Mouse (Mus musculus) embryonic facial prominence, embryonic 15.5 days (tissue): ENCODE data around the gene Inpp4b. TPM values are rescaled to one million over a fixed set of nuclear protein-coding genes. Genes with fewer than 3 reads are reported as not detected.
A peak's percentile ranks its signal among the peaks of the same experiment; 100 is the strongest.

ENCODE experiments used
- ATAC-seq: fragments of 200-750 bp; cut with Nextera tagmentation; 2 replicates; pipeline ENCODE4 v1.8.0; 2017; ENCODE audit warnings: low read depth, moderate TSS enrichment; ENCODE audit not compliant: insufficient number of reproducible peaks, low FRiP score, low TSS enrichment
- H3K27ac ChIP-seq: fragments of 300-500 bp; sonication (generic); replicated peaks from 2 replicates; pipeline ENCODE4 v1.5.1; 2015; ENCODE audit warnings: mild to moderate bottlenecking, inconsistent platforms
- H3K27me3 ChIP-seq: fragments of 300-500 bp; sonication (generic); 2 replicates; pipeline ENCODE4 v1.6.1; 2015; ENCODE audit warnings: inconsistent platforms
- H3K36me3 ChIP-seq: fragments of 300-500 bp; sonication (generic); 2 replicates; pipeline ENCODE4 v1.6.1; 2015; ENCODE audit warnings: mild to moderate bottlenecking, inconsistent platforms
- H3K4me1 ChIP-seq: fragments of 300-500 bp; sonication (generic); 2 replicates; pipeline ENCODE4 v1.6.1; 2015; ENCODE audit warnings: inconsistent platforms
- H3K4me2 ChIP-seq: fragments of 300-500 bp; sonication (generic); replicated peaks from 2 replicates; pipeline ENCODE4 v1.6.1; 2015; ENCODE audit warnings: mild to moderate bottlenecking, inconsistent platforms
- H3K4me3 ChIP-seq: fragments of 300-500 bp; sonication (generic); replicated peaks from 2 replicates; pipeline ENCODE4 v1.5.1; 2015; ENCODE audit warnings: mild to moderate bottlenecking, inconsistent platforms
- H3K9ac ChIP-seq: fragments of 300-500 bp; sonication (generic); 2 replicates; pipeline ENCODE4 v1.6.1; 2015; ENCODE audit warnings: inconsistent platforms
- H3K9me3 ChIP-seq: fragments of 300-500 bp; sonication (generic); replicated peaks from 2 replicates; pipeline ENCODE4 v1.6.1; 2016; ENCODE audit warnings: inconsistent platforms
- WGBS: fragments of 180-500 bp; shearing (Covaris S2); methylation state at CpG from one replicate; pipeline ENCODE4 v1.1.7; 2015; 5-methylcytosine and 5-hydroxymethylcytosine counted together
- polyA plus RNA-seq: library from polyadenylated mRNA; unstranded; fragments of >200 nt; fragmentation: Nextera tagmentation; extraction: Ambion mirVana; gene quantifications from 2 replicates; pipeline ENCODE4 v1.2.1, GENCODE M21; 2015

The Inpp4b gene
- polyA plus RNA-seq = 19.6 and 22.4 TPM in 2 replicates

DNA sequence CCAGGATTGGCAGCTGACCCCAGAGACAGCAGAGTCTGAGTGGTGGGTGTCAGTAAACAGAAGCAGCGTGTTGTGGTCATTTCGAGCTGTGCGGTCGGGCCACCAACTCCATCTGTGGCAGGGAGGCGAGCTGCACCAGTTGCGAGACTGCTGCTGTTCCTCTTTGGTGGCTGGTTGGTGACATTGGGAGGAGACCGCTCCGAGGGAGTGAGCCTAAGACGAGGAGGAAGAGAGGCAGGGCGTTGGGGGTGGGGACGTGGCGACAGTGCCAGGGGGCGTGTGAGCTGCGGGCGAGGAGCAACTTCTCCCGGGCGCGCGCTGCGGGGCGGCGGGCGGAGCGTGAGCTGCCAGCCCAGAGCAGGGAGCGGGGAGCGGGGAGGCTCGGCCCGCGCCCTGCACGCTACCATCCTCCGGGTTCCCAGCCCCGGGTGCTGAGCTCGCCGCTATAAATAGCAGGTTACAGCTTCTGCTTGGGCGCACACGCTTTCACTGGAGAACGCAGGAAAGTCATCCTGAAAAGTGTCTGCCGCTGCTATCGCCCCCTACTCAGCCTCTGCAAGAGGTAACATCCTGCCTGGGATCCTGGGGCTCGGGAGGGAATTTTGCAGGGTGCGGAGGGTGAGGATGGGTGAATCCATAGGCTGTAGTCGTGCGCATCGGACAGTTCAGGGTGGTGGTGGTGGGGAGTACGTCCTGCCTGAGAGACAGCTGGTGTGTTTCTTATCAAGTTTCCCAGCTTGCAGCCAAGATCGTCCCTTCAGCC lies at the start of gene Inpp4b:
Gene Inpp4b, plus strand, starts transcription at position 321 of the 763 bp plus-strand sequence.
- ATAC-seq = peak; percentile 75
- Histone ChIP-seq H3K27ac (no peak within 1 kb of the TSS), H3K27me3 (peaks cover 4% of the 10 kb centered on the region; the same call in 1 of the 2 replicates), H3K9ac (peak within 1 kb of the TSS; percentile 40; the same call in 1 of the 2 replicates), H3K9me3 (no peaks in the 10 kb centered on the region), H3K4me3 (peak within 1 kb of the TSS; percentile 60), H3K36me3 (no peaks in the 10 kb centered on the region), H3K4me2 (peak within 1 kb of the TSS; percentile 95), H3K4me1 (peaks cover 11% of the 10 kb centered on the region)
- 0% methylated on average over 45 of the region's 46 CpGs for WGBS

DNA sequence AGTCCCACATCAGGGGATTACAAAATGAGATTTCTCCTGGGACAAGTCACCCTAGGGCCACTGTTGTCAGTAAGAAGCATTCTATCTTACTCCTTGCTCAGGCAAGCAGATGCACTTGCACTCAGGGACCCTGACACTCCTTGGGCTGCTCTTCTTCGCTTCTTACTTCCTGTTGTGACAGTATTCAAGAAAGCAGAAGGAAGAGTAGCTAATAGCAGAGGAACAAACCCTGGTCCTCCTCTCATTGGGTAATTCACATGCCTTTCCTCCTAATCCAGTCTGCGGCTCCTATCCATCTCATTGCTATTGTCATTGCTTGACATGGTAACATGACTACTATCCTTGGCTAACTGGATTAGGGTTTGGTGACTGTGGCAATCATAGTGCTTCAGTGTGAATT lies 7.1 kb upstream of the Inpp4b start:
- H3K9me3 ChIP-seq = no peaks in the 10 kb centered on the region
- H3K4me1 ChIP-seq = no peaks in the 10 kb centered on the region
- no peak overlapping the region for H3K27ac ChIP-seq
- WGBS = 63% methylated on average over 2 of the region's 2 CpGs
- no peaks in the 10 kb centered on the region for H3K36me3 ChIP-seq
- H3K9ac ChIP-seq = no peak overlapping the region
- ATAC-seq = no peak
- no peaks in the 10 kb centered on the region for H3K27me3 ChIP-seq
- no peak overlapping the region for H3K4me3 ChIP-seq
- no peak overlapping the region for H3K4me2 ChIP-seq

DNA sequence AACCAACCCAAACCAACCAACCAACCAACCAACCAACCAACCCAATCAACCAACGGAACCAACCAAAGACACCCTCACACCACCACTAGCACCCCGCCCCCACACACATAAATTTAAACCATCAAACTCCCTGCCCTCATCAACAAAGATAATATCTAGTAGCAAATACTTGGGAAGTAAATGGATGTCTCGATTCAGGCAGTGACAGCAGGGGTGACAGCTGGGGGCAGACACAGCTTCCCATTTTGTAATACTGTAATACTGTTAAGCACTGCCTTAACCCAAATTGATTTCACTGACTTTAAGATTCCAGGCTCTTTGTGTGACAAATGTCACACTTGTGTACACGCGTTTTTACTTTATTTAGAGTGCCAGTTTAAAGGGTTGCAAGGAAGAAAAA lies 1.2 kb upstream of the Inpp4b start:
- H3K36me3 ChIP-seq = no peaks in the 10 kb centered on the region
- no peak for ATAC-seq
- H3K9me3 ChIP-seq = no peaks in the 10 kb centered on the region
- H3K4me1 ChIP-seq = peaks cover 11% of the 10 kb centered on the region
- H3K27me3 ChIP-seq = peaks cover 4% of the 10 kb centered on the region; the same call in 1 of the 2 replicates
- peak overlapping the region; percentile 95 for H3K4me2 ChIP-seq
- no peak overlapping the region for H3K9ac ChIP-seq
- no peak overlapping the region for H3K27ac ChIP-seq
- 56% methylated on average over 5 of the region's 5 CpGs for WGBS
- peak overlapping the region; percentile 60 for H3K4me3 ChIP-seq

DNA sequence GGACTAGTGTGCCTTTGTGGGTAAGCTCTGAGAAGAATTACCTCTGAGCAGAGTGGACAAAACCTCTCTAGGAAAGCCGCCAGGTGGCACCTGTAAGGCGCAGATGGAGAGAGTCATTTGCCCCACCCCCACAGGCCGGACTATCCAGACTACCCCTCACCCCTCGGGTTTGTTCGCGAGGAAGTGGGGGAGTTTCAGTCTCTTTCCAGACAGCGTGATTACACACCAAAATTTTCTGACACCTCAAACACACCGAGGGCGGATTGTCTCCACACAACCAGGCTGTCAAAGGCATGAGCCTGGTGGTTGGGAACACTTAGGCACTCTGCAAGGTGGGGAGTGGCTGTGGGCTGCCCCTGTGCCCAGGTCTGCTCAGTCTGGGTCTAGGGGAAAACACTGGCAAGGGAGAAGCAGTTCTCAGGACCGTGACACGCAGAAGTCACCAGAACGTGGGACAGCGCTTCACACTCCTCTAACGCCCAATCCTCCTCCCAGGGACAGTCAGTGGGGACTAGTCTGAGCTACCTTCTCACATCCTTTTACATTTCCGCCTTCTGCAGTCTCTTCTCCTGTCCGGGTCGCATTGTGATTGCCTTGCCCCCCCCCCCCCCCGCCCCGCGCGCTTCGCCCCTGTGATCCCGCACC lies 643 bp upstream of the Inpp4b start:
- Histone ChIP-seq H3K4me3 (peak overlapping the region; percentile 60), H3K4me2 (peak overlapping the region; percentile 95), H3K9me3 (no peaks in the 10 kb centered on the region), H3K27me3 (peaks cover 4% of the 10 kb centered on the region; the same call in 1 of the 2 replicates), H3K36me3 (no peaks in the 10 kb centered on the region), H3K9ac (peak overlapping the region; percentile 40; the same call in 1 of the 2 replicates), H3K27ac (no peak overlapping the region), H3K4me1 (peaks cover 11% of the 10 kb centered on the region)
- ATAC-seq = peak; percentile 53
- under 1% methylated on average over 19 of the region's 23 CpGs for WGBS

DNA sequence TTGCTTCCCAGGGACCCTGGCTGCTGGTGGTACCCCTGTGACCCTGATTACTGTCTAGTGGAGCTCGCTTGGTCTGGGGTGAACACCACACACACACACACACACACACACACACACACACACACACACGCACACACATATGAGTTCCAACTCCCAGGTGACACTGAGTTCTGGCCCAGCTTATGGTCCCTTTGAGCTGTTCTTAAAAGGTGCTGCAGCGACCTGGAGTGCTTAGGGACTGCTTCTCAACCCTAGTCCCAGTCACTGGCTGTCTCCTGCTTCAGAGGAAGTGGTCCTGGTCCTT lies 595 bp downstream of the Inpp4b start:
- H3K36me3 ChIP-seq = no peaks in the 10 kb centered on the region
- H3K27me3 ChIP-seq = peaks cover 4% of the 10 kb centered on the region; the same call in 1 of the 2 replicates
- H3K9me3 ChIP-seq = no peaks in the 10 kb centered on the region
- H3K27ac ChIP-seq = no peak overlapping the region
- peak overlapping the region; percentile 60 for H3K4me3 ChIP-seq
- peak overlapping the region; percentile 95 for H3K4me2 ChIP-seq
- WGBS = 16% methylated on average over 3 of the region's 3 CpGs
- H3K4me1 ChIP-seq = peaks cover 11% of the 10 kb centered on the region
- ATAC-seq = no peak
- no peak overlapping the region for H3K9ac ChIP-seq

DNA sequence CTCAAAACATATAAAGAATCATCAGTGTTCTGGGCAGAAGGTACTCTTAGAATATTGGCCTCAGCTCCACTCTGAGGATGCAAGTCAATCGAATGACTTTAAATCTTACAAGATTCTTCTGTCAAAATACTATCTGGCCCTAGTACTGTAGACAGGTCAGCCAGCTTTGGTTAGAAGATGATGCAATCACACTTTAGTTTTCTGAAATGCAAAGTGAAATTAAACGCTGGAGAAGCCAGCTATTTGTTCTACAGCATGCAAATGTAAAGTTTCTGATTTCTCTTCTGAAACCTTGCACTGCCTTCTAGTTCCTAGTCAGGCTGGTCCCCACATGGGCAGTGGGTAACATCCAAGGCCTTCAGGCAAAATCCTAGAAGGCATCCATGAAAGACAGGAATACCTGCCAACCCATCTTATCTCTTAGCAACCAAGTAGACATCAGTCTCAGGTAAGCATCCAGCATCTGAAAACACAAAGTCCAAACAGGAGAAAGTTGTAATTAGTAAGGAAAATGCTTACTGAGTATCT lies 2.9 kb downstream of the Inpp4b start:
- peaks cover 11% of the 10 kb centered on the region for H3K4me1 ChIP-seq
- WGBS = 78% methylated on average over 2 of the region's 2 CpGs

DNA sequence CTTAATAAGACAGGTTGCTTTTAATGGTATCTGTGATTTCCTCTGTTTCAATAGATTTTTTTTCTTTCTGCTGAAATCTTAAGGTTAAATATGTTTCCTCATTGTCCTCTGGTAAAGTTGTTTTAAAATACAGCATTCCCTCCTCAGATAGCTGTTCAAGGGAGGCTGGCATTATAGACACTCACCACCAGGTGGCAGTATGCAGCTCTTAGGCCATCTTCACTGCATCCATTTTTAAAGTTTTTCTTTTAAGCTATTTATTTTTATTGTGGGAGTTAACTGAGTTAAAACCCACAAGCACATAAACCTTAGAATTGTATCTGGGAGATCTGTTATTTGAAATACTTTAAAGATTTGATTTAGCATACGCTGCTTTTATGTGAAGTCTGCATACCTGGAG lies 7.1 kb downstream of the Inpp4b start:
- ATAC-seq = no peak
- Histone ChIP-seq H3K4me3 (no peak overlapping the region), H3K27ac (no peak overlapping the region), H3K9me3 (no peaks in the 10 kb centered on the region), H3K9ac (no peak overlapping the region), H3K36me3 (no peaks in the 10 kb centered on the region), H3K4me1 (no peaks in the 10 kb centered on the region), H3K27me3 (no peaks in the 10 kb centered on the region), H3K4me2 (no peak overlapping the region)
- 83% methylated on average over 1 of the region's 1 CpGs for WGBS

More for the DNA sequence above, 2.9 kb downstream of the Inpp4b start:
- Histone ChIP-seq H3K9me3 (no peaks in the 10 kb centered on the region), H3K4me3 (no peak overlapping the region), H3K36me3 (no peaks in the 10 kb centered on the region), H3K4me2 (no peak overlapping the region), H3K27ac (no peak overlapping the region), H3K9ac (no peak overlapping the region), H3K27me3 (peaks cover 4% of the 10 kb centered on the region; the same call in 1 of the 2 replicates)
- no peak for ATAC-seq

DNA sequence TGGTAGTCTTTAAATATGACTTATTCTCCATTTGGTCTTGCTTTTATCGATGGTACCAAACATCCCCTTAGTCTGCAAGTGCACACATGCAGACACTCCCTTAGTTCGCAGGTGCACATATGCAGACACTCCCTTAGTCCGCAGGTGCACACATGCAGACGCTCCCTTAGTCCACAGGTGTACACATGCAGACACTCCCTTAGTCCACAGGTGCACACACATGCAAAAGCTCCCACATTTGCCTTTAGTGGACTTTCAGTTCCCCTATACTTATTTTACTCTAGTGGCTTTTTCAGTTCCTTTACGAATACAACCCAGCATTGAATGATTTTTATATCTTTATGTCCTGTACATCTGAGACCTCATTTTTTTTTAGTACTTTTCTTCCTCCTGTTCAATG lies 11.1 kb downstream of the Inpp4b start:
- Histone ChIP-seq H3K27ac (no peak overlapping the region), H3K36me3 (no peaks in the 10 kb centered on the region), H3K4me1 (no peaks in the 10 kb centered on the region), H3K9me3 (no peaks in the 10 kb centered on the region), H3K4me3 (no peak overlapping the region), H3K27me3 (no peaks in the 10 kb centered on the region), H3K9ac (no peak overlapping the region), H3K4me2 (no peak overlapping the region)
- no peak for ATAC-seq
- WGBS = 86% methylated on average over 5 of the region's 5 CpGs

DNA sequence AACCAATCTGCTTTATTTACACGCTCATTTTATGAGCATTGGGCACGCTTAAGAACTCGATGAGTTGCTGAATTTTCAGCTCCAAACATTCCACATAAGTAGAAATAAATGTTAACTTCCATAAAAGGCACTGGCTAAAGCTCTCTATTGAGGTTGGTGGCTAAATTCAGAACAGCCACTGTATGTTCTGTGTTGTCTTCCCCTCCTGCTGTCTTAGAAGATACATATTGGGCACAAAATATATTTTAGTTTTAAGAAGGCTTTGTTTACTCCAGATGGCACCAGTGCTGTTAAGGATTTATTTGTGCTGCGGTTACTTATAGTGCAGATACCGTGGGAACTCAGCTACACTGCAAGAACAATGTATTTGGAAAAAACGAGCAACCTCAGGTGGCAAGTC lies 15.8 kb downstream of the Inpp4b start:
- no peak for ATAC-seq
- 58% methylated on average over 6 of the region's 6 CpGs for WGBS
- no peaks in the 10 kb centered on the region for H3K9me3 ChIP-seq

DNA sequence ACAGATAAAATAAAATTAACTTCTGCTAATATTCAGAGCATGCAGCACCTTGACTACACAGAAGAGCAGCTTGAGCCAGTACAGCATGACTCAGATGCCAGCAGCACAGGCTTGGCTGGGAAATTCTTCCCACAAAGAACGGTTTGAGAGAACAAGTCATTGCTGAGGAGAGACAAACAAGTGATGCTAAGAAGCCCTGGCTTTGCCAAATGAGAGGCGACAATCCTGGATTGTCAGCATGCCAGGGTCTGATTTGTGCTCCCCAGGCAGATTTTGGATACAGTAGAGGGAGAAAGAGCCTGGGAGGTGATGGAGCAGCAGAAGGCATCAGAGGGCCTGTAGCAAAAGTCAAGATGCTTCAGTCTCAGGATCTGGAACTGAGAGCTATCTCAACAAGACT lies 18.2 kb downstream of the Inpp4b start:
- 54% methylated on average over 2 of the region's 2 CpGs for WGBS
- no peak overlapping the region for H3K4me2 ChIP-seq
- no peak overlapping the region for H3K4me3 ChIP-seq
- H3K9me3 ChIP-seq = no peaks in the 10 kb centered on the region
- H3K27me3 ChIP-seq = no peaks in the 10 kb centered on the region
- H3K36me3 ChIP-seq = no peaks in the 10 kb centered on the region
- H3K27ac ChIP-seq = no peak overlapping the region
- 0 out of 2 replicates have a peak, but pooled peaks cover 3% of the 10 kb centered on the region for H3K4me1 ChIP-seq
- no peak overlapping the region for H3K9ac ChIP-seq
- ATAC-seq = no peak

More for the DNA sequence above, 15.8 kb downstream of the Inpp4b start:
- Histone ChIP-seq H3K4me2 (no peak overlapping the region), H3K27ac (peak overlapping the region; percentile 48; the same call in 1 of the 2 replicates), H3K9ac (no peak overlapping the region), H3K4me1 (0 out of 2 replicates have a peak, but pooled peaks cover 3% of the 10 kb centered on the region), H3K27me3 (no peaks in the 10 kb centered on the region), H3K4me3 (no peak overlapping the region), H3K36me3 (no peaks in the 10 kb centered on the region)

DNA sequence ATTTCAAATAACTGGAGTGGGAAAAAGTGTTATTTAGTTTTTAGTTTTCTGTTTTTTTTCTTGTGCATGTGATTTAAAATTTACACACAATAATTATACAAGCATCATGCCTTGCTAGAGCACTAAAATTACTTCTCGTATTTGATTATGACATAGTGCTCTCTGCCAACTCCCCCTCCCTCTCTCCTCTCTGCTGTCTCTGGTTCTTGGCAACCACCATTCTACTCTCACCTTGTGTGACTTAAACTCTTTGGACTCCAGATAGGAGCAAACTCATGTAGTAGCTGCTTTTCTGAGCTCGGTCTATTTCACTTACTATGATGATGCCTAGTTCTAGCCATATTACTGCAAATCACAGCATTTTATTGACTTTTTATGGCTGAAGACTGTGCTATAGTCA lies 18.8 kb downstream of the Inpp4b start:
- Histone ChIP-seq H3K27me3 (no peaks in the 10 kb centered on the region), H3K4me1 (0 out of 2 replicates have a peak, but pooled peaks cover 3% of the 10 kb centered on the region), H3K9me3 (no peaks in the 10 kb centered on the region), H3K9ac (no peak overlapping the region), H3K4me3 (no peak overlapping the region), H3K27ac (no peak overlapping the region), H3K36me3 (no peaks in the 10 kb centered on the region), H3K4me2 (no peak overlapping the region)
- WGBS = 79% methylated on average over 2 of the region's 2 CpGs
- ATAC-seq = no peak
